Mouse (Mus musculus) MEL (cell line): ENCODE results near the gene Smc5.

Experiments used
- CTCF ChIP-seq, 3 experiments: IDR thresholded peaks in 2 of 3; conservative IDR thresholded peaks in 1 of 3; 2 replicates each; pipeline ENCODE4 v1.5.1; 2011 to 2012; ENCODE audit warnings: low read length in 3 of 3, low read depth in 2 of 3, mild to moderate bottlenecking in 2 of 3, improper control_type of control experiment in 1 of 3, inconsistent platforms in 1 of 3, mixed read lengths in 1 of 3, moderate library complexity in 1 of 3; ENCODE audit not compliant: control insufficient read depth in 1 of 3, insufficient read depth in 1 of 3, poor library complexity in 1 of 3, severe bottlenecking in 1 of 3
- ELF1 ChIP-seq: IDR thresholded peaks from 2 replicates; pipeline ENCODE4 v1.6.1; 2014; ENCODE audit warnings: low read depth, mild to moderate bottlenecking, inconsistent platforms, low read length, improper control_type of control experiment, moderate library complexity
- EP300 ChIP-seq, 2 experiments: IDR thresholded peaks; 2 replicates each; pipeline ENCODE4 v1.6.1; 2011; ENCODE audit warnings: improper control_type of control experiment in 2 of 2, low read length in 2 of 2, low read depth in 1 of 2, mild to moderate bottlenecking in 1 of 2
- HCFC1 ChIP-seq: IDR thresholded peaks from 2 replicates; pipeline ENCODE4 v1.6.1; 2012; ENCODE audit warnings: low read depth, mild to moderate bottlenecking, inconsistent platforms, low read length, improper control_type of control experiment, moderate library complexity
- KAT2A ChIP-seq: conservative IDR thresholded peaks from 2 replicates; pipeline ENCODE4 v1.6.1; 2012; ENCODE audit warnings: low read depth, low read length, improper control_type of control experiment, inconsistent platforms
- MEF2A ChIP-seq: IDR thresholded peaks from 2 replicates; pipeline ENCODE4 v1.6.1; 2014; ENCODE audit warnings: low read depth, mild to moderate bottlenecking, inconsistent platforms, low read length, improper control_type of control experiment; ENCODE audit not compliant: poor library complexity, insufficient replicate concordance, severe bottlenecking; ENCODE audit errors: extremely low read depth
- NELFE ChIP-seq: IDR thresholded peaks from 2 replicates; pipeline ENCODE4 v1.6.1; 2011; ENCODE audit warnings: low read depth, low read length, improper control_type of control experiment
- NRF1 ChIP-seq: IDR thresholded peaks from 2 replicates; pipeline ENCODE4 v1.6.1; 2014; ENCODE audit warnings: low read depth, mild to moderate bottlenecking, inconsistent platforms, low read length, improper control_type of control experiment, moderate library complexity; ENCODE audit not compliant: poor library complexity, insufficient read depth, severe bottlenecking
- POLR2A ChIP-seq, 2 experiments: IDR thresholded peaks; 2 replicates each; pipeline ENCODE4 v1.6.1; 2011 to 2012; ENCODE audit warnings: low read length in 2 of 2, mild to moderate bottlenecking in 2 of 2, control low read depth in 1 of 2, improper control_type of control experiment in 1 of 2, low read depth in 1 of 2, moderate library complexity in 1 of 2; ENCODE audit not compliant: control insufficient read depth in 1 of 2, insufficient read depth in 1 of 2, poor library complexity in 1 of 2
- RAD21 ChIP-seq: IDR thresholded peaks from 2 replicates; pipeline ENCODE4 v1.6.1; 2011; ENCODE audit warnings: mild to moderate bottlenecking, low read depth, low read length, improper control_type of control experiment
- ZKSCAN1 ChIP-seq: IDR thresholded peaks from 2 replicates; pipeline ENCODE4 v1.6.1; 2012; ENCODE audit warnings: low read depth, mild to moderate bottlenecking, inconsistent platforms, low read length, improper control_type of control experiment, moderate library complexity

GRCm38 (mm10) chr19:23298917-23299316, 25.2 kb upstream of the Smc5 start:
- no peak for TF ChIP-seq EP300 (IDR thresholded peaks at IDR 0.05; ENCODE audit: low read depth in 1 of 2, low read length in 2 of 2)
- no peak for TF ChIP-seq CTCF (IDR thresholded peaks at IDR 0.05 in 2 of 3, conservative IDR thresholded peaks at IDR 0.05 in 1 of 3; ENCODE audit: control insufficient read depth in 1 of 3, insufficient read depth in 1 of 3, low read depth in 2 of 3, low read length in 3 of 3, poor library complexity in 1 of 3, severe bottlenecking in 1 of 3)
- TF ChIP-seq NRF1, result no peak
- no peak for TF ChIP-seq ZKSCAN1
- TF ChIP-seq POLR2A (IDR thresholded peaks at IDR 0.05; ENCODE audit: control insufficient read depth in 1 of 2, insufficient read depth in 1 of 2, low read depth in 1 of 2, low read length in 2 of 2, poor library complexity in 1 of 2), result no peak
- TF ChIP-seq KAT2A, result no peak
- TF ChIP-seq RAD21, result no peak; the same call in 1 of the 2 replicates
- no peak for TF ChIP-seq MEF2A
- no peak for TF ChIP-seq ELF1
- TF ChIP-seq NELFE, result no peak
- no peak for TF ChIP-seq HCFC1
